In genomic region chr2:101810774-101811173, GRCm38 (mm10) we compare ENCODE assay signal across 14 mouse cellular contexts.
"Had no signal": no experiment of that assay in that cellular context is flagged by ENCODE, and none has a peak within 500 bp of the region (broad histone marks: within the 10 kb centered on the region; RNA-seq: fewer than 3 reads in every experiment).

No protein-coding gene starts in this region.

- H3K9me3 ChIP-seq: limb, embryonic 12.5 days; liver, embryonic 13.5 days; midbrain, embryonic 13.5 days; neural tube, embryonic 15.5 days had no signal

- H3K27me3 ChIP-seq: limb, embryonic 12.5 days; liver, embryonic 13.5 days; midbrain, embryonic 13.5 days; neural tube, embryonic 15.5 days had no signal

- ATAC-seq: liver, postnatal 0 days; midbrain, embryonic 13.5 days had no signal

- H3K27ac ChIP-seq: layer of hippocampus, adult 2 months; limb, embryonic 12.5 days; liver, embryonic 13.5 days; macrophage; midbrain, embryonic 13.5 days; neural tube, embryonic 15.5 days; stomach, postnatal 0 days had no signal

- H3K4me1 ChIP-seq: liver, embryonic 13.5 days; midbrain, embryonic 13.5 days; neural tube, embryonic 15.5 days had no signal

- H3K9ac ChIP-seq: limb, embryonic 12.5 days; liver, embryonic 13.5 days; liver, postnatal 0 days; midbrain, embryonic 13.5 days; neural tube, embryonic 15.5 days had no signal

- H3K4me2 ChIP-seq: limb, embryonic 12.5 days; liver, embryonic 13.5 days; midbrain, embryonic 13.5 days; neural tube, embryonic 15.5 days had no signal

- H3K4me3 ChIP-seq: layer of hippocampus, adult 2 months; limb, embryonic 12.5 days; liver, embryonic 13.5 days; midbrain, embryonic 13.5 days; neural tube, embryonic 15.5 days had no signal

- DNase-seq: kidney, adult 2 months; kidney, postnatal 4 days; liver; liver, embryonic 13.5 days; liver, postnatal 0 days; right cerebral cortex, adult 18-20 months; right cerebral cortex, postnatal 25 days; thymus, postnatal 4 days had no signal

- H3K36me3 ChIP-seq: limb, embryonic 12.5 days; liver, embryonic 13.5 days; midbrain, embryonic 13.5 days; neural tube, embryonic 15.5 days had no signal
